Mouse (Mus musculus) left cerebral cortex, adult 11 months (tissue): ENCODE results near the gene Jade2.

Source experiments
- DNase-seq: peaks from one replicate; pipeline ENCODE4 v3.0.0; 2022; ENCODE audit warnings: low spot score

Jade2 gene

GRCm38 (mm10) chr11:51856616-51857080 lies 805 bp downstream of the Jade2 start:
- DNase-seq = peak; percentile 57

- DNase-seq = peak; percentile 62
Measured at GRCm38 (mm10) chr11:51855818-51856615, 1.4 kb downstream of the Jade2 start.

GRCm38 (mm10) chr11:51854981-51855817 lies 2.3 kb downstream of the Jade2 start:
- peak; percentile 37 for DNase-seq

GRCm38 (mm10) chr11:51852595-51852994 lies 4.9 kb downstream of the Jade2 start:
- DNase-seq = no peak

- no peak for DNase-seq
Measured at GRCm38 (mm10) chr11:51852091-51852521, 5.3 kb downstream of the Jade2 start.

GRCm38 (mm10) chr11:51850741-51851330 lies 6.6 kb downstream of the Jade2 start:
- no peak for DNase-seq

GRCm38 (mm10) chr11:51848324-51848723 lies 9.1 kb downstream of the Jade2 start:
- DNase-seq = no peak

GRCm38 (mm10) chr11:51847902-51848301 lies 9.6 kb downstream of the Jade2 start:
- no peak for DNase-seq

- DNase-seq = no peak
Measured at GRCm38 (mm10) chr11:51845981-51846883, 11.2 kb downstream of the Jade2 start.

- no peak for DNase-seq
Measured at GRCm38 (mm10) chr11:51844529-51845098, 12.8 kb downstream of the Jade2 start.

GRCm38 (mm10) chr11:51843898-51844297 lies 13.6 kb downstream of the Jade2 start:
- DNase-seq = no peak

- no peak for DNase-seq
Measured at GRCm38 (mm10) chr11:51843168-51843567, 14.3 kb downstream of the Jade2 start.

GRCm38 (mm10) chr11:51841149-51841548 lies 16.3 kb downstream of the Jade2 start:
- no peak for DNase-seq

GRCm38 (mm10) chr11:51840657-51841056 lies 16.8 kb downstream of the Jade2 start:
- DNase-seq = no peak

GRCm38 (mm10) chr11:51839973-51840372 lies 17.5 kb downstream of the Jade2 start:
- no peak for DNase-seq

GRCm38 (mm10) chr11:51839106-51839505 lies 18.3 kb downstream of the Jade2 start:
- DNase-seq = no peak

GRCm38 (mm10) chr11:51837164-51838153 lies 20.0 kb downstream of the Jade2 start:
- DNase-seq = no peak

GRCm38 (mm10) chr11:51836506-51836905 lies 20.9 kb downstream of the Jade2 start:
- DNase-seq = no peak

GRCm38 (mm10) chr11:51835598-51835997 lies 21.9 kb downstream of the Jade2 start:
- DNase-seq = no peak

GRCm38 (mm10) chr11:51834067-51834411 lies 23.4 kb downstream of the Jade2 start:
- DNase-seq = no peak
